Mouse (Mus musculus) v-Abl transformed pro-B cells (cell line): Measurements from ENCODE around the gene Lemd2.
"Not testable (repeated sequence)": the region's sequence is repeated elsewhere in the genome, so short reads cannot be mapped to it uniquely, and the experiment has no call there.

Experiments
- in situ Hi-C, 2 experiments: fragments of 400-800 bp; cut with MboI; formaldehyde crosslinking; loops; one replicate each; pipeline ENCODE4 v1.15.1; 2025; ENCODE audit not compliant: unreplicated experiment in 2 of 2

Gene Lemd2

DNA sequence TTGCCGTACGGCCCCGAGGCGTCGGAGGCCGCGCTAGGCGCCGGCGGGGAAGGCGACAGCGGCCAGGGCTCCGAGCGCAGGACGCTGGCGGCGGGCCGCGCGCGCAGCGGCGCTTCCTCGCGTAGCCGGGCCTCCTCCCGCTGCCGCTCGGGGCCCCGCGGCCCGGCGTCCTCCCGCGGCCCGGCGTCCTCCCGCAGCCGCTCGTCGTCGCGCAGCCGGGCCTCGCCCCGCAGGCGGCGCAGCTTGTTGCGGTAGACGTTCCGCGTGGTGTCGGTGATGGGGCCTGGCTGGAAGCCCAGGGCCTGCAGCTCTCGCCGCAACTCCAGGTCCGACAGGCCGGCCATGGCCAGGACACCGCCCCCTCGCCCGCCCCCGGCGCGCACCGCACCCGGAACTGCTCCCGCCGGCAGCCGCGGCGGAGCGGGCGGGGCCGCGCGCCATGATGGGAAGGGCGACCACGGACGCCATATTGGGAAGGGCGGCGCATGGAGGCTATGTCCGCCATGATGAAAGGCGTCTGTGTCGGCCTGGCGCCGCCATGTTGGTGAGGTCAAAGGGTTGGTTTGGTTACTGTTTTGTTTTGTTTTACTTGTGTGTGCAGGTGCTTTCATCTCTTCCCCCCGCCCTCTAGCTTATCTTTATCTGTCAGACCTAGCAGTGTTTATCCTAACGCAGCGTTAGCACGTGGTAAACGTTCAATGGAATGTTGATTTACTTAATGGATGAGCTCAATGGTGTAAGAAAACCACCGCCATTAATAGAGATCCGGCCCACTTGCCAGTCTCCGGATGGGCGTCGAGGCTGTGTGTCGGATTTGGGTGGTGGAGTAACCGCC lies at the start of gene Lemd2:
Gene Lemd2 (minus strand): TSS at position 395 of the 835 bp plus-strand sequence.
- in situ Hi-C loops = loop anchor here in 1 of 2 experiments (10.0 kb wide), 1 partner anchor 949 kb away; the partner anchor contains the start of gene Luc7l

DNA sequence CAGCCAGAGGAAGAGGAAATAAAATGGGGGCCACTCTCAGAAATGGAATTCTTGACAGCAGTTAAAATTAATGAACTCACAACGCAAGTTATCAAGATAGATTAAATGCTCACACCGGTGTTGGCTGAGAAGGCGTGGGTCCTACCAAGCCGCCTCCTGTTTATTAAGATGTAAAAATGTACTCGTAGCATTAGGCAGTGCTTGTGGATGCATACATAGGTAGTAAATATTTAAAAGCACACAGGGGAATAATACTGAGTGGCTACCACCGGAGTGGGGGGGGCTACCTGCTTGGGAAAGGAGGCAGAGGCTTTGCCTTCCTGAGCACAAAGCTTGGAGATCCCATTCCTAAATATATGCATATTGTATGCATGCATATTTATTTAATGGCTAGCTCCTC lies 46.9 kb upstream of the Lemd2 start:
- in situ Hi-C loops = no loop called here

DNA sequence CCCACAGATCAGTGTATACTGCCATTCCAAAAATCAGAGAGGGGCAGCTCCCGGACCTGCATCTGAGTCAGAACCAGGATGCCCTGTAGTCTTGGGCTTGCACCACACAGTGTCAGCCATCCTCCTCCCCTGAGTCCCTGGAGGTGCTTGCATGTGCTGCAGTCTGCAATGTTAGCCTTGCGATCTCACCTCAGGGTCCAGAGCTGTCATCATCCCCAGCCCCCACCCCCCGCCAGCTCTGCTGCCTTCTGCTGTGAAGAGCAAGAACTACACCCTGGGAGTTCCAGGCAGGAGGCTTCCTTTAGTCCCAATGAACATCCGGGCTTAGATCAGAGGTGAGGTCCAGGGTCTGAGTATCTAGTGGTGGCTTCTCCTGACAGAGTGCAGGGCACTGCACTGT lies 46.2 kb upstream of the Lemd2 start:
- in situ Hi-C loops = no loop called here

DNA sequence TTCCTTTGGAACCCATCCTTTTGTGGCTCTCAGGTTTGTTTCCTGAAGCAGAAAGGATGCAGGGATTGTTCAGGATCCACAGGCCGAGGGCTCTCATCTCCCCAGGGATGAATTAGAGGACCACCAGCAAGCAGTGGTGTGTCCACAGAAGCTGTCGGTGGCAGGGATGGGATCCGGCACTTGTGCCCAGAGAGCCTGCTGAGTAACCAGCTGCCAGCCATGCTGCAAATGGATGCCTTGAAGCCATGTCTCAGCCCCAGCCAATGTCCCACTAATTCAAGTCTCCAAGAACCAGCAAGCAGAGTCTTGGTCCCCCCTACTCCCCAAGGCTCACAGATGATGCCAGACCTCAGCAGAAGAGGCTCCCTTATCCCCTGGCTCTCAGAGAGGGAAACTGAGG lies 44.8 kb upstream of the Lemd2 start:
- in situ Hi-C loops = no loop called here

DNA sequence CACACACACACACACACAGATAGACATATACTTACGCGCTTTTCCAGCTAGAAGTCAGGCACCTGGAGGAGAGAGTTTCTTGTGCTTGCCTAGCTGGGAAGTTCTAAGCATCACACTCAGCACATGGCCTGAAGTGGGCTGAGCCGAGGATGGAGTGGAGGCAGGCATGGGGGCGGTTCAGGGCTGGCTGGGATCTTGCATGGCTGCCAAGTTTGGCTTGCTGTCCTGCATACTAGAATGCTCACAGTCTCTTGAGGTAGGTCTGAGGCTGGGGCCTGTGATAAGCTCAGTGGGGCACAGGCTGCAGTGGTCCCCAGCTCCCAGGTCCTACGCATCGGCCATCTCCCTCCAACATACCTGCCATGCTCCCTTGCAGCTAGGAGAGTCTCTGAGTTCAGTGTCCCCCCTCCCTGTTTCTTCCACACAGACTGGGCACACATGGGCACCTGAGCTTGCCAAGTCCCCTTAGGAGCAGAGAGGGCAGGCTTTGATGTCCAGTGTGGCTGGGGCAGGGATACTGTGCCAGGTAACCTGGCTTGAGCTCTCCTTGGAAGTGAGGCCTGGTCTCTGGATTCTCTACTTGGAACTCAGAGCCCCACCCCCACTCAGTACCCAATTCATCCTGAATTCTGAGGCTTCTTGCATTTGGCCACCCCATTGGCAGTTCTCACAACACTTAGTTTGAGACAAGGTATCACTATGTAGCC lies 43.6 kb upstream of the Lemd2 start:
- in situ Hi-C loops = no loop called here

DNA sequence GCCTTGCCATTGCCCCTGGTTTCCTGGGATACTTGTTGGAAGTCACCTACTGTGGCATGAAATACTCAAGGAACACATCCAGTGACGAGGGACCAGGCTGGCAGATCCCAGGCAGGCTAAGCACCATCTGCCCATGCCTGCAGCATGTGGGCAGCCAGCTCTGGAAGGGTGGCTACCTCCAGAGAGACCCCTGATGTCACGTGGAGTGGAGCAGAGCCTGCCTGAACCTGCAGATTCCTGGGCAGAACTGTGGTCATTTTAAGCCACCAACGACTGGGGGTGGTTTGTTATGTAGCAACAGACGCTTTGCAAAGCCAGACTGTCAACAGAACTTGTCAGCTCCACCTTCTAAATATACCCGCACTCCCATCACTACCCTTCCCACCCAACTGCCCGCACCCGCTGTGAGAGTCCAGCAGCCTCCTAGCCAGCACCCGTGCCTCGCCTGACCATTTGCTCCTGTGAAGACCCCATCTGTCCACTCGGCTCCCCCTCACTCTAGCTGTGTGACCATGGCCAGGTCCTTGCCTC lies 41.6 kb upstream of the Lemd2 start:
- in situ Hi-C loops = no loop called here

DNA sequence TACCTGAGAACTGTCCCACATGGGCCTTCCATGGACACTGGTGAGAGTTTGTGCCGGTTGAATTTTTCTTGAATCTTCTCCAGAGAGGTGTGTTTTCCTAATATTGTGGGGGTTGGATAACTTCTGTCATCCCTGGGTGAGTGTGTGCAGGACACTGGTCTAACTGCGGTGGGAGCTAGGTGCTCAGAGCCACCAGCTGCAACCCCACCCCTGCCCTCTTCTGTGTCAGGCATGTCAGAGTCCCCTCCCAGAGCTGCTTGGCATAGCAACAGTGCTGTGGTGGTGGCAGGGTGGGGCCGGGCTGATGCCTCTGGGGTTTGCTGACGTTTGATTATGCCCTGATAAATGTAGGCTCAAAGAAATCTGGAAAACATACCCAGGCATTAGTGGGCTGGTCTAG lies 40.6 kb upstream of the Lemd2 start:
- in situ Hi-C loops = no loop called here

DNA sequence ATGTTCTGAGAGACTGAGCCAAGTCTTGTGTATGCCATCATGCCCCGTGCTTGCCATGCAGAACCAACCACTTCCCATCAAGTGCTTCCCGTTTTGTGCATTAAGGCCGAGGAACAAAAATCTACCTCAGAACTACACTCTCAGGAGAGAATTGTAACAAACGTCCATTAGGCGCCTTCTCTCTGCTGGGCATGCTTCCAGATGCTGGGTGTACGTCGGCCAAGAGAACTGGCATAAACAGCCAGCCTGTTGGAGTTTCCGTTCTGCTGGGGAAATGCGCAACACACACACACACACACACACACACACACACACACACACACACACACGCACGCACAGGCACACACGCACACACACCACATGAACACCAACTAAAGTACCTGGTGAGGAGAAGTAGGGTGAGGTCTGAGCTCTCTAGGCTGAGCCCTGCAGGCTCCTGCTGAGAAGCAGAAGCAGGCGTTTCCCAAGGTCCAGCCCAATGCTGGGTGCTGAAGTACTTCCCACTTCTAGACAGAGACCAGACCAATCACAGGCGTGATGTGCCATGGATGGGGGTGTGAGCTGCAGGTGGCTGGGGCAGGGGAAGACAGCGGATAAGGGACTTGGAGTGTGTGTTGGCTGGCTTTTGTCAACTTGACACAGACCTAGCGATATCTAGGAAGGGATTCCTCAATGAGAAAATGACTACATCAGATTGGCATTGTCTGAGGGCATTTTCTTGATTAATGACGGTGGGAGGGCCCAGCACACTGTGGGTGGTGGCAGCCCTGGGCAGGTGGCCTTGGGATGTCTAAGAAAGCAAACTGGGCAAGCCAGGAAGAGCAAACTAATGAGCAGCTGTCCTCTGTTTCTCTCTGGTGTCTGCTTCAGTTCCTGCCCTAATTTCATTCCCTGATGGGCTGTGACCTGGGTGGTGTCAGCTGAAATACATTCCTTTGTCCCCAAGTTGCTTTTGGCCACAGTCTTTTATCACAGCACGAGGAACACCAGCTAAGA lies 38.2 kb upstream of the Lemd2 start:
- in situ Hi-C loops = no loop called here

DNA sequence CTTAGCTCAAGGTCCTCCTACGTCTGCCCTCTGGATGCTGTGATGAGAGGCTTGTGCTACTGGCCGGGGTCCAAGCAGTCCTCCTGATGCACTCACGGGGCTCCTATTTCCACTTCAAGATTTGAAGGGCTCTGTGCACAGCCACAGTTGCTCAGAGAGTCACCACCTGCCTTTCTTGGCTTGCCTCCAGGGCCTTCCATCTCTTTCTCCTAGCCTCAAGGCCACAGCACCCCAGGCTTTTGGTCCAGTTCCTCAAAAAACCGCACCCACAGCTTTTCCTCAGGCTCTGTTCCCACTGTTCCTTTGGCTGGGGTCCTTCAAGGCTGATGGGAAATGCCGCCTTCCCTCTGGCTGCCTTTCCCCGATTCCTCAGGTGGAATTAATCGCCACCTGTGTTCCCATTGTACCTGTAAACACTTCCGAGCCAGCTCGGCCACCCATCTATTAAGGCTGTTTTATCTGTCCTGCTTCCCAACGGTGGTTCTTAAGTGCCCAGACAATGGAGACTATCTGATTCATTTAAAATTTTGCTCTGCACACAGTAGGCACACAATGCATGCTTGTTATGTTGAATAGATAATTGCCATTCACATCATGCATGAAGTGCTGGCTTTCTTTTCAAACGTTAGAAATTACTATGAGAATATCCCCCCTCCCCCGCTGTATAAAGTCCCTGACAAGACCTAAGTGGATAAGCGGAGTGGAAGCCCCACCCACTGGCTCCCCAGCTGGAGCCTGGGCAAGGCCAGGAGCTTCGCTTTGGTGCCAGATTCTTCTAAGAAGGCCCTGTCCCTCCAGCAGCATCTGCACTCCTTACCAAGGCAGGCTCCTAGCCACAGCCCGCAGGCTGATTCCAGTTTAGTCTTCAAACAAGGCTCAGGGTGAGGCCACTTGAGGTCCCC lies 36.5 kb upstream of the Lemd2 start:
- in situ Hi-C loops = no loop called here

DNA sequence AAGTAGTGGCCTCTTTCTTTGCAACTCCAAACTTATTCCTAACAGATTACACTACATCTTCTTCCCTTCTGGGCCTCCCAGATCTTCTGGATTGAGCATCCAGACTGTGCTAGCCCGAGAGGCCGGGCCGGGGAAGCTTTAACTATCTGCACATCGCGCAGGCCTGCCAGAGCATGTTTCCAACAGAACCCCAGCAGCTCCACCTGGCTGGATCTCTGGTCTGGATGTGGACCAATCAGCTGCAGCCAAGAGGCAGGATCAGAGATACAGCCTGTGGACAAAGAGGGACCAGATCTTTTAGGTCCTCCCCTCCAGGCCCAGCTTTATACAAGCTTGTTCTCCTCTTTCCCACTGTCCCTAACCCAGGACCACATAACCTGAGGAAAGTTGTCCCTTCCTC lies 35.7 kb upstream of the Lemd2 start:
- in situ Hi-C loops = loop anchor here (5.0 kb wide), 1 partner anchor 177 kb away; no protein-coding TSS in a partner anchor

DNA sequence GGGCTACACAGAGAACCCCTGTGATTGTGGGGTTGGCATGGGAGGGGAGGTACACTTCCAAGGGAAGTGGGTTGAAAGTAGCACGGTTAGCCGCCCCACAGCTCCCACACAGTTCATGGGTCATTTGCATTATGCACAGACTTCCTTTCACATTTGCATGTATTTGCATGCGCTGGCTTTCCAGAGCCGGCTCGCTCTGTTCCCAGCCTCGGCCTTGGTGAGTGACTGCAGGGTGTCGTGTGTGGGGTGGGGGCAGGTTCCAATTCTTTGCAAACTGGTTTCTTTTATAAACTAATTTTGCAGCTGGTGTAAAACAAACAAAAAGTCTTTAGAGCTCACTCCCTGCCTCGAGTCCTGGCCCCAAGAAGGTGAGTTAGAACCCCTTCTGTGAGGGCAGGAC lies 34.4 kb upstream of the Lemd2 start:
- in situ Hi-C loops = loop anchor here (5.0 kb wide), 1 partner anchor 179 kb away; no protein-coding TSS in a partner anchor

DNA sequence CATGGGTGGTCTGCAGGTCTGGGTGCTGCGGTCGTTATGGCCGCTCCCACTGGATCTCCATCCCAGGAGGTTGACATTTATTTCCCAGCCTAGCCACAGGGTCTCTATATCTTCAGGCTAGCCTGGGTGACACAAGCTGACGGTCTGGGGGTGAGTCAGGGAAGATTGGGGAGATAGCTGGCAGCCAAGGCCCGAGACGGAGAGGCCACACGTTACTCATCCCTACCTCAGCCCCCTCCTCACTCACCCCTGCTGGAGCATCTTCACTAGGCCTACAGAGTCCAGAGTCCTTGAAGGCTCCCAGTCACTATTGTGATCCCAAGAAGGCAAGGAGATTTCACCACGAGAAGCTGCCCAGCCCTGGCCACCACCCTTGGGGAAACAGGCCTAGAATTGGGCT lies 33.5 kb upstream of the Lemd2 start:
- in situ Hi-C loops = loop anchor here (5.0 kb wide), 1 partner anchor 180 kb away; no protein-coding TSS in a partner anchor

DNA sequence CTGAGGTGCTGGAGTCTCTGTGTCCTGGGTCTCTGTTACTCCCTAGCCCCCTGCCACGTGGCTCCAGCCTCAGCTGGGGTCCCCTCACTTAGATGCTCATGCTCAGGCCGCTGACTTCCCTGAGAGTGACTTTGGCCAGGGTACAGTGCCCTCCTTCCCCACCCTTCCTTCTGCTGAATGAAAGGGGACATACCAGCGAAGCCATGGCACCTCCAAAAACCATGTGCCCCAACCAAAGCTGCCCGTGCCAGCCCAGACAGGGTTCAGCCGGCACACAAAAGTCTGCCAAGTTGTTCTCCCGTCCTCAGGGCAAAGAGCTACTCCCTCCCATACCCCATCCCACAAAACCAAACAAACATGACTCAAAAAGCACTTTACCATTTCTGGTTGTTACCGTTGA lies 29.0 kb upstream of the Lemd2 start:
- in situ Hi-C loops = no loop called here

DNA sequence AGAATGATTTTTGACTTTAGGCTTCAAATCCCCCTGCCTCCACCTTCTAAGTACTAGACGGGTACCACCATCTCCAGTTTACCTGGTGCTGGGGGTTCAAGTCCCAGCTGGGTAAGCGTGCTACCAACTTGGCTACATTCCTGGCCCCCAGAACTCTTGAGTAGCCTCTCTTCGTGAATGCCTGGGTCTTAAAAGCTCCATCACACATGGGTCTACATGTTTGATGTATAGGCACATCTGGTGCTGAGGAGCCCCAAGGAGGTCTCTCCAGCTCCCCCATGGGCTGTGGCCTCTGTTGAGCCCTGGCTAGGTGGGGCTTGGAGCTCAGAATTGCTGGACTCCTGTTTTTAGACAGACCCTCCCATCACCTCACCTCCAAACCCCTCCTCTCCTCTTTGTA lies 27.9 kb upstream of the Lemd2 start:
- in situ Hi-C loops = no loop called here

DNA sequence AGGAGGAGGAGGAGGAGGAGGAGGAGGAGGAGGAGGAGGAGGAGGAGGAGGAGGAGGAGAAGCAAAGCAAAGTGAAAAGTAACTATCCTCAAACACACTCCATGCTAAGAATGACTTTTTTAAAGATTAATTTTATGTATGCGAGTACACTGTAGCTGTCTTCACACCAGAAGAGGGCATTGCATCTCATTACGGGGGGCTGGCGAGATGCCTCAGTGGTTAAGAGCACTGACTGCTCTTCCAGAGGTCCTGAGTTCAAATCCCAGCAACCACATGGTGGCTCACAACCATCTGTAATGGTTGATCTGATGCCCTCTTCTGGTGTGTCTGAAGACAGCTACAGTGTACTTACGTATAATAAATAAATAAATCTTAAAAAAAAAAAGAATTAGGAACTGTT lies 27.3 kb upstream of the Lemd2 start:
- in situ Hi-C loops = not testable (repeated sequence)

DNA sequence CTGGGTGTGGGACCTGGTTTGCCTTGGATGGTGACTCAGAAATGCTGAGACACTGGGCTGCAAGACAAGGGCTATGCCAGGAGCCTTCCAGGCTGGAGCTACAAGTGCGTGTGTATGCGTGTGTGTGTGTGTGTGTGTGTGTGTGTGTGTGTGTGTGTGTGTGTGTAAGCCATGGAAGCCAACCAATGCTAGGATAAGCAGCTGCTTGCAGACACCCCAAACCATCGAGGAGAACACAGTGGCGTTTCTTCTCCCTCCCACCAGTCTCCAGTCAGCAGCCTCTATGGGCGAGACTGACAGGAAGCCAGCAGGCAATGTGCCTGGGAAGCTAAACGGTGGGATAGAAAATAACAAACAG lies 26.9 kb upstream of the Lemd2 start:
- in situ Hi-C loops = no loop called here

DNA sequence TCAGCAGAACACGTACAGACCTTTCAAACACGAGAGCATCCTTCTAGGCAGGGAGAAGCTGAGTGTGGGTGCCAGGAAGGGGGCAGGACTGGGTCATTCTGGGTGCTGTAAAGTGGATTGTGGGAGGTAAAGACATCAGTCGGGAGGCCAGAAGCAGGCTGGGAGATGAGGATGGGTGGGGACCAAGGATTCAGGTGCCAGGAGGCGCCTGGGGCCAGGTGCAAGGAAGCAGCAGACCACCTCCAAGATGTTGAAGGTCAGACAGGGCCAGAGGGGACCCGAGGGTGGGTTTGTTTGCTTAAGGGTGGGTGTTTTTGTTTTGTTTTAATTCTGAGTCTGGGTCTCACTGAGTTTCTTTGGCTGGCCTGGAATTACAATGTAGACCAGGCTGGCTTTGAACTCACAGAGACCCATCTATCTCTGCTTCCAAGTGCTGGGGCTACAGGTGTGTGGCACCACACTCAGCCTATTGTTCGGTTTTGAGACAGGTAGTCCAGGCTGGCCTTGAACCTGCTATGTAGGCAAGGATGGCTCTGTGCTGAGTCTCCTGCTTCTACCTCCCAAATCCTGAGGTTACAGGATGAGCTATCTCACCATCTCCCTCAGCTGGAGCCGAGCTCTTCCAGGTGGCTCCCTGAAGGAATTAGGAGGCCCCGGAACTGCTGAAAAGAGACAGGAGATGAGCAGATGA lies 26.3 kb upstream of the Lemd2 start:
- in situ Hi-C loops = no loop called here

DNA sequence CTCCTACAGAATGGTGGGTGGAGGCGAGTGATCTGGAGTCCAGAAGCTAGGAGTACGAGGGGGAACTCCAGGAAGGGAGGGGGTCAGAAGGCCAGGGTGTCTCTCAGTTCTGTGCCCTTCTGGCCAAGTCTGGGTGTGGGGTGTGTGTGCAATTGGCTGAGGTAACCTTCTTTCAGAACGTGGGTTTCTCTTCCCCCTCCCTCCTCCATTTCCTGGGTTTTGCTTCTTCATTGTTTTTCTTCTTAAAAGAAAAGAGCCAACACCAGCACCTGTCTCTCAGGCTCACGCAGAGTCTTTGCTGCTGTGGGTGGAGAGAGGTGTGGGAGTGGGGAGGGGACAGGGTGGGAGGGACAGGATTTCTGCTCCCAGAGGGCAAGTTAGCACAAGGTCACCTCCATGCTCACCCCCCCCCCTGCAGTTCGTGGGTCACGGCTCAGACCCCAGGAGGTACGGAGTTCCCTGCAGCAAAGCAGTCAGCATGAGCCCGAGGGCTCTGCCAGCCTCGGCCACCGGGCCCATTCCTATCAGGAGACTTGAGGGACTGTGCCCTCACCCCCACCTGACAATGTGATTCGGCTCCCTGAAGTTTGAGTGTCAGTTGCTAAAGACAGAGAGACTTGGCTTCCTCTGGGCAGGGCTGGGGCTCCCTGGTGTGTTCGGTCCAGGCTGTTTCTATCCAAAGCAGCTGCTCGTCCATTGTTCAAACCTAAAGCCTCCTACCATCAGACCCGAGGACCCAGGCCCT lies 25.6 kb upstream of the Lemd2 start:
- in situ Hi-C loops = no loop called here
